Mouse (Mus musculus) urinary bladder, adult 2 months (tissue): ENCODE results near the gene Sys1. TPM values are rescaled to one million over a fixed set of nuclear protein-coding genes. Genes with fewer than 3 reads are reported as not detected.

Experiments
- DNase-seq: peaks from one replicate; pipeline ENCODE4 v3.0.0; 2022; ENCODE audit warnings: low spot score
- polyA plus RNA-seq: library from polyadenylated mRNA; depleted of rRNA; stranded (reverse); fragments of >200 nt; gene quantifications from 2 replicates; pipeline ENCODE4 v1.2.3, GENCODE M21; 2012

Gene Sys1
- polyA plus RNA-seq, 1 experiment = 45.9 TPM

DNA sequence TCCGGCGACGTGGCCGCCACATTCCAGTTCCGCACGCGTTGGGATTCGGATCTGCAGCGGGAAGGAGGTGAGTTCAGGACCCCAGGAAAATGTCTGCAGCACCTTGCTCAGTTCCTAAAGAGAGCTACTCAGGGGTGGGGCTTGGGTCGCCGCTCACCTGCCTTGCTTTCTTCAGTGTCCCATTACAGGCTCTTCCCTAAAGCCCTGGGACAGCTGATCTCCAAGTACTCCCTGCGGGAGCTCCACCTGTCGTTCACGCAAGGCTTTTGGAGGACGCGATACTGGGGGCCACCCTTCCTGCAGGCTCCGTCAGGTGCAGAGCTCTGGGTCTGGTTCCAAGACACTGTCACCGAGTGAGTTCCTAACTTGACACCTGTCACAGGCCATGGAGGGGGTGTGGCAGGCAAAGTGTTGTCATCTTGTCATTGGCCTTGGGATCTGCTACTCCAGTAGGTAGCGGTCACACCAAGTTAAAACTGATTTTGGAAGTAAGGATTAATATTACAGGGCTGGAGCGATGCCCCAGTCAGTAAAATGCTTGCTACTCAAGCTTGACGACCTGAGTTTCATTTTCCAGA lies 41.0 kb downstream of the Sys1 start:
- no peak for DNase-seq

DNA sequence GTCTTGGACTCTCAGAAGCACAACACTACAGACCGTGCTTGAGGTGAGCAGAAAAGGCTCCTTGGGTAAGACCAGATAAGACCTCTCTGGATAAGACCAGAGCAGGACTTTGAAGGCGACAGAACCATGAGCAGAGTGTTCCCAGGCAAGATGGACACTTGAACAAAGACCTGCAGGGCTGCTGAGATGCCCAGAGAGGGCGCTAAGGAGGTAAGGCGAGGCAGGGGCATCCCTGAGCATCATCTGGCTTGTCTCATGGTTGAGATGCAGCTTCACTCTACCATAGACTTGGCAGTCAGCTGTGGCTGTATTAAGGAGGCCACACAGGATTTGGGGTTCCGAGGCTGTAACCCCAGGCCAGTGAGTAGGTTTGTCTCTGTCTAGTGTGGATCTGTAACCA lies 42.6 kb downstream of the Sys1 start:
- DNase-seq = no peak

DNA sequence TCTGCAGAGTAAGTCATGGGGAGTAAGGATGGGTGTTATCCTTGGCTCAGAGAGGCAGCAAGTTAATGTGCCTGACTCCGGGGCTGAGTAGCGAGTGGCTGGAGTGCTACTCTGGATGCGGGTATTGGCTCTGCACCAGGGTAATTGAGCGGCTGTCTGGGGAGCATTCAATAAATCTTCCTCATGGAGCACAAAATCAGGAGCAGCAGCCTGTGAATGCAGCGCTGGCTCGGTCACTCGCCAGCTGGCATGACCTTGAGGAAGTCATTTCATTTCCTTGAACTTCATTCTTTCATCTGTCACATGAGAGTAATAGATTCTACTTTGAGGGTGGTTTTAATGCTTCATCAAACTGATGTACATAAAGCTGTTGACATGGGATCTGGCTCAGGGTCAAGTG lies 43.7 kb downstream of the Sys1 start:
- DNase-seq = no peak

DNA sequence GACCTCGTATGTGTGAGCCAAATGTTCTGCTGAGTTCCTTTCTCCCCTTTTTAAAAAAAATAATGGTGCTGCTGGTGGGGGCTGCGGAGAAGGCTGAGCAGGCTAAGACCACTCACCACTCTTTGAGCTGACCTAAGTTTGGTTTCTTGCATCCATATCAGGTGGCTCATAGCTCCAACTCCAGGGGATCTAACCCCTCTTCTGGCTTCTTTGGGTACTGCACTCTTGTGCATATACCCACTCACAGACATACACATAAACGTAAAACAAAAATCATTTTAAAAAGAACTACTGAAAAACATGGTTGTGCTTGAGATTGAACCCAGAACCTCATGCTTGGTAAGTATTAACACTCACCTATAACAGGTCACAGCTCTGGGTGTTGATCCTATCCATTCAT lies 48.2 kb downstream of the Sys1 start:
- DNase-seq = no peak

DNA sequence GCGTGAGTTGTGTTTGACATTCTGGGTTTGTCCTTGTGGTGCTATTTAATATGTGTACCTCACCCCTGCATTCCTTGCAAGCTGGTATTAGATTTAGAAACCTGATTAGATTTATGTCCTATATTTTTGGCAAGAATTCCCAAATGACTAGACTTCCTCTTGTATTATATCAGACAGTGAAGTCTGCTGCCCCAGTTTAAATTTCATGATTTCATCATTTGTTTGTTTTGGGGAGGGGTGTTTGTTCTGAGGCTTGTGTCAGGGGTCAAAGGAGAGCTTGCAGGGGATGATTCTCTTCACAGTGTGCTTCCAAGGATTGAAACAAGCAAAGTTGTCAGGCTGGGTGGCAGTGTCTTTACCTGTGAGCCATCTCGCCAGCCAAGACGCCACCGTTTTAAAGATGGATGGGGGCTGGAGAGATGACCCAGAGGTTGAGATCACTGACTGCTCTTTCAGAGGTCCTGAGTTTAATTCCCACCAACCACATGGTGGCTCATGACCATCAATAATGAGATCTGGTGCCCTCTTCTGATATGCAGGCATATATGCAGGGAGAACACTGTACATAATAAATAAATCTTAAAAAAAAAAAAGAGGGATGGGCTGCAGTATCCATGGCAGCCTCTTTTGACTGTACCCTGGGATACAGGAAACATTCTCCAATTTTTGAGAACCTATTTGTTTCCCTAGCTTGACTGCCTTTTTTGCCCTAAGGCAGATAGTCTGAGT lies 49.0 kb downstream of the Sys1 start:
- no peak for DNase-seq

DNA sequence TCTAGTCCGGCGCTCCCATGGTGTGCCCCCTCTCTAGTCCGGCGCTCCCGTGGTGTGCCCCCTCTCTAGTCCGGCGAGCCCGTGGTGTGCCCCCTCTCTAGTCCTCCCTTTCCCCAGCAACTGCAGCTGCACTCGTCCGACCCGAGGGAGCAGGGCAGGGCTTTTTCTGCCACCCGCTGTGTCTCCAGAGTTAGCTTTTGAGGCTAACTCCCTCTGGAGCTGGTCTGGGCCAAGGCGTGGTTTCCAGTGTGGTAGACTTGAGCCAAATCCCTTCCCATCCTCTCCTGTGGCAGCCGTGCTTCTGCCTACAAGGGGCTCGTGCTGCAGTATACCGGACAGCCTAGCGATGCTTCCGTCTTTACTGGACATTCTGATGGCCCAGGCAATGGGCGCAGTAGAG lies 51.0 kb downstream of the Sys1 start:
- no peak for DNase-seq

DNA sequence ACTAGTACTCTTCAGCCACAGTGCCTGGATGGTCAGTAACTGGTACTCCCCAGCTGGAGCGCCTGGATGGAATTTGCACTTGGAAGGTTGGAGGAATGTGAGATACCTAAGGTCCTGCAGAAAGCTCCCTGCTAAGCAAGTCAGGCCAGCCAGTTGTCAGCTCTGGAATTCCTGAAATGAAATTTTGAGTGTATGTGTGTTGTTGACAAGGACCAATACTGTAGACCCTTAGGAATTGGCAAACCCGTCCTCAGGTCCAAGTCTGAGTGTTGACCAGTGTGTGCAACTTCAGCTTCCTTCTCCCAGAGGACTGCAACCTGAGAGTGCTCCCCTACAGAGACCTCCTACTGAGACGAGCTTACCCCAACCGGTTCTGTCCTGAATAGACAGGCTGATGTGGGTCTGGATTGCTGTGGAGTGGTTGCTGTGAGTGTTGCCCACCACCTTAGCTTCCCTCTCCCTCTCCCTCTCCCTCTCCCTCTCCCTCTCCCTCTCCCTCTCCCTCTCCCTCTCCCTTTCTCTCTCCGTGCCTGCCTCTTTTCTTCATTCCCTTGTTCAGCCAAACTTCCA lies 53.9 kb downstream of the Sys1 start:
- DNase-seq = no peak

DNA sequence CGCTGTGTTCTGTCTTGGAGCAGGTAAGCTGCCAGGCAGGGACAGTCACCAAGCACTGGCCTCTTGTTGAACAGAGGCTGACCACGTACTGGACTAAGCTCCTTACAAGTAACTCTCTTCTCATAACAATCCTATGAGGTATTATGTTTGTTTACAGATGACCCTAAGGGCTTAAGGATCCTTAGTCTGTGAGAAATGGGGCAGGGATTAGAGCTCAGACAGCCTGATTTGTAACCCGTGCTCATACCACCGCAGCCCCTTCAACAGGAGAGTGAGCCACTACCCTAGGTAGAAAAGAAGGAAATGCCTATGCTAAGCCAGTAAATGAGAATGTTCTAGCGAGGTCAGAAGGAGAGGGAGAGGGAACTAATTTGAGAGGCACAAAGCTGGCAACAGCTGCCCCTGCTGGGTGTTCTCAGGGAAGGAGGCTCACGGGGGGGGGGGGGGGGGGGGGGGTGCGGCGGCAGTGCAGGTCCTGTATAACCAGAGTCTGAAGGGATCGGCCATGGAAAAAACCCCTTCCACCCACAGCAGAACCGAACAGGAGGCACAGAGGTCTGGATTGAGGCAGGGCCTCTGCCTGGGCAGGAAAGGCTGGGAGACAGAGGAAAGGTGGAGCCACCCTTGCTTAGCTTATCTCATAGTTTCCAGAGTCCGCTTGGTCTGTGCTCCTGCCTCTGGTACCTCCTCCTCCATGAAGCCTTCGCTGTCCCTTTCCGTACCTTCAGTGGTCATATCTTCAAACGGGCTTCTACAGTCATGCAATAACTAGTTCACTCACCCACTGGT lies 55.6 kb downstream of the Sys1 start:
- DNase-seq = no peak

DNA sequence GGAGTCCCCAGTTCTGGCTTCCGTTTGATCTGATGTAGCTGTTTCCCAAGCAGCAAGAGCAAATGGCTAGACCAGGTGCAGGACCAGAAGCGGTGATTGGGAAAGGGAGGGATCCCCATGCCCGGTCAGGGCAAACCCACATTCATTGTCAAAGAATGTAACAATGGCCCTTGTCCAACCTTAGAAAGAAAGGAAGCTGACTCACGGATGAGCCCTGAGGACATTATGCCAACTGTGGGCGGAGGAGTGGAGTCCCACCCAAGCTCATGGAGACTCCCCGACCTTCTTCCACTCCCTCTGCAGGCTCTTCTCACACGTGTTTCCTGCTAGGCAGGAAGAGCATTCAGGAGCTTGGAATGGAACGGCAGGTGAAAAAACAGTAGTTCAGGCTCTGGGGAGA lies 56.6 kb downstream of the Sys1 start:
- no peak for DNase-seq

DNA sequence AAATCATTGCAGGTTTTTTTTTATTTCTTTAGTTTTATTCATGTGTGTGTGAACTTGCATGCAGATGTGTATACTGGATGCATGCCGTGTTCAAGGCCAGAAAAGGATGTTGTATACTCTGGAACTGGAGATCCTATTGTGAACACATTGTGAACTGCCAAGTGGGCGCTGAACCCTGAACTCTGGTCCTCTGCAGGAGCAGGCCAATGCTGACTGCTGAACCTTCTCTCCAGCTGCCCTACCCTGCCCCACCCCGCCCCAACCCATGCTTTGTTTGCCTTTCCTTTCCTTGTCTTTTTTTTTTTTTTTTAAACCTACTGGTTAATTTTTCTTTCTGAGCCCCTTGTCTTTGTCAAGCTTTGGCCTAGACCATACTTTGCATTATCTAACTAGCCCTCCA lies 58.2 kb downstream of the Sys1 start:
- DNase-seq = no peak

DNA sequence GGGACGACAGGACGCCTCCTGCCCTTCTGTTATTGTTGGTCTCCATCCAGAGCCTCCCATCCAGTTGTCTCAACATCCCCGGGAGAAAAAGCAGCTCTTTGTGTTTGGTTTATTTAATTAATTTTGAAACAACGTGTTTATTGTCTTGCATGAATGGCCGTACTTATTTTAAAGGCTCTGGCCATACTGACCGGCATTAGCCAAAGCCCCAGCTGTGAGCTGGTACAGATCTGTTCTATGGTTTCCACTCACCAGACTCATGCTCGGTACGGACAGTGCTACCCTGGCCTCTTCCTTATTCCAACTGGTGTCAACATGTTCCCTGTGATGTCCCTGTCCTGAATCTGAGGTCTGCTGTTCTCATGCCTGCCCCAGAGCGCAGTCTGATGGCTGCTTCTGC lies 59.1 kb downstream of the Sys1 start:
- no peak for DNase-seq

DNA sequence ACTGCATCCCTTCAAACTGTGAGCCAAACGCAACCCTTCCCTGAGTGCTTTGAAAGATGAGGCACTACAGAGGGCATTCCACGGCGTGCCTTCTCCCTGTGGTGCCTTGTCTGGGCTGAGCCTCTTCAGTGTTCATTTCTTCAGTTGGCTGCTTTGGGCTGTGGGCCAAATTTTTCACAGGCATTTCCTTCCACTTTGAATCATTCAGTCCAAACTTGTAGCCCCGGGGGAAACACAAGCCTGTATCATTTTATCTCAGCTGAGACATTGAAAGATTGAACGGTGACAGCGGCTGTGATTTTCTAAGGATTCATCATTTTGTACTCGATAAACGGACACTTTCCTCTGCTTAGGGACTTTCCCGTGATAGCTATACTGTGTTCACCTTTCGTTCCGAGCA lies 59.8 kb downstream of the Sys1 start:
- no peak for DNase-seq

DNA sequence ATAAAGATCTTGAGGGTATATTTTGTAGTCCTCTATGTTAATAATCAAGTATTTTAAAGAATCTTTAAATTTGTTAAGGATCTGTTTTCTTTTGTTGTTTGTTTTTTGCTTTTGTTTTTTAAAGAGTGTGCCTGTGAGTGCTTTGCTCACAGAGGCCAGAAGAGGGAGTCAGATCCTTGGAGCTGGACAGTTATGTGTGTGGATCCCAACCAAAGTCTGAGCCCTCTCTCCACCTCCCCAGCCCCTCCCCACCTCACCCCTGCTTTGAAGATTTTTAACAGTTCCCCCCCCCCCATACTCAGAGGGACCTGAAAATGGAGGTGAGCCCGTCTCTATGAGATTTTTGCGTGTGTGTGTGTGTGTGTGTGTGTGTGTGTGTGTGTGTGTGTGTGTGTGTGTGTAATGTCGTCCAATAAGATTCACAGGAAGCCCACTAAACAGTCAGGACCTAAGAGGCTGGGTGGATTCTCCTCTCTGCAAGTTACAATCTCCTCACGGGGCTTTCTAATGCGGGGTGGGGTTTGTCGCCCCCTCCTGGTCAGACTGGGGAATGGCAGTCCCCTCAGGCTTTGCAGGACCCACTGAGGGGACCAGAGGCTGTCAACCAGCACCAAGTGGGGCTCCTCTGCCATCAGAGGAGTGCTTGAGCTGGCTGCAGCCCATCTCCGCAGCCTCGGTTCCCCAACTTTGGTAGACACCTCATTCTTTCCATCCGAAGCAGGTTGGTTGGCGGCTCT lies 60.9 kb downstream of the Sys1 start:
- DNase-seq = peak; percentile 54

DNA sequence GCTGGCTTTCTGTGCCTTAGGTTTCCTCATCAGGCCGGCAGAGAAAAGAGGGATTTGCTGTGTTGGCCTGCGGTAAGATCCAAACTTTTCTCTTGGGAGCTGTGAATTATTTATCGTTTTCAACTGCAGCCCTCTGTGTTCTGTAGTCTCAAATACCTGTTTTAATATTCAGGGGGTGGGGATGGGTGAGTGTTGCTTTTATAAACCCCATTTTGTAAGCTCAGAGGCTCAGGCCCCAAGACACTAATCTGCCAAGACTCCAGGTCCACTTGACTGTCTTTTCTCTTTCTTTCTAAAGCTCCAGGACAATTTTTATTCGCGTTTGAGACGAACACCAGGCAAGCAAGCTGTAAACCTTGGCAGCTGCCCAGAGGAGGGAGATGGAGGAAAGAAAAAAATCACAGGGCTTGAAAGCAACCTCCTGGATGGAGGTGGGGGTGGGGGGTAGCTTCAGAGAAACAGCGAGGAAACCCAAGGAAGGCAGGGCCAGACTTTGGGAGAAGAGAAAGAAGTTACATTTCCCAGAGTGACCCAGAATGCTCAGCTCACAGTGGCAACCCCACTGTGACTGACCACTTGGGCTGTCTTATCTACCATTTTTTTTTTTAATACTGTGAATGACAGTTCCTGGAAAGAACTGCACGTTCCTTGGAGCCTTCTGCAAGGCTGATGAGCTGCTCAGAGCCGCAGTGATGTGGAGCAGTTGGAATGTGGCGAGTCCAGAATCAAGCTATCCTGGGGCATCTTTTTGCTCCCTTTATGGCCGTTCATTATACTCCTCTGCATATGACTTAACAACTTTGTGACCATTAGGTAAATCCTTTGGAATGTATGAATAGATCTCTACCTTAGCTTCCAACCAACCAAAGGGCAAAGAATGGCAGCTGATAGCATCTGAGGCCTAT lies 61.8 kb downstream of the Sys1 start:
- DNase-seq = no peak

DNA sequence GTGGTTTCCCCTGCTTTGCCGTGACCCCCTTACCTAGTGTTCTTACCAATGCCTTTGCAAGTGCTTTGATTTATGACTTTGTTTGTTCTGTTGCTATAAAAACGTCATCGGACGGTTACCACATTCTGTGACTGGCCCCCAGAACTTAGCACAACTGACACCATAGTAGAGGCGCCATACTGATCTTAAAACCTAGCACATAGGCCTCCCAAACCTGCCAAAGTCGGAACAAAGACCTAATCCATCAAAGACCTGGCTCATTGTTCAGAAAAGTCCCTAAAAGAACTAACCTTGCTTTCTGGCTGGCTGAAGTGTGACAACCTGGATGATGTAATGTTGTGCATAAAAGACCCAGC lies 62.4 kb downstream of the Sys1 start:
- no peak for DNase-seq

DNA sequence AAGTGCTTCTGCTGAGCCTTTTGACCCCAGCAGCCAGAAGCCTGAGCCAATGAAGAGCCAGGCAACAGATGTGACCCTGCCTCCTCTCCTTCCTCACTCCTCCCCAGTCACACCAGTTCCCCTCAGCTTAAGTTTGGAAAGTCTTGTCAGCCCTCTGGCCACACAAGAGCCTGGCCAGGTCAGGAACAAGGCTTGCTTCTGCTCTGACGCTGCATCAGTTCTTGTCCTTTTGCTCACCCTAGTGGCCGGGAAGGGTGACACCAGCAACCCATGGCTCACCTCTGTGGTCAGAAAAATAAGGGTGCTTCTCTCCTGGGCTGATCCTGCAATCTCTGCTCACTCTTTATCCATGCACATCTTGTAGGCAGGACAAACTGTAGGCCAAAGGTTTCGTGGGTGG lies 64.0 kb downstream of the Sys1 start:
- no peak for DNase-seq

DNA sequence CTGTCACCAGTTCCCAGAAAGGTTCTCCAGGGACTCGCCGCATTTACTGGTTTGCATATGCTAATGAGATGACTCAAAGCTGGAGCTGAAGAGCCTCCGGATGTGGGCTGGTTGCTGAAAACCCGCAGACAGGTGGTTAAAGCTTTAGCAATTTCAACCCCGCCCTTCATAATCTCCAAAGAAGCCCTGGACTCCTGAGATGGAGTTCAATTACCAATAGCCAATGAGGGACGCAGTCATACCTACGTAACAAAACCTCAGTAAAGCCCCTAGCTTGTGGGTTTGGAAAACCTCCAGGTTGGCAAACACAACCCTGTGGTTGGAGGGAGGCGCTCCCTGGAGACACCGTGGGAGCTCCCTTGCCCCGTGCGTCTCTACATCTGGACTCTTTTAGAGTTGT lies 65.1 kb downstream of the Sys1 start:
- DNase-seq = no peak

DNA sequence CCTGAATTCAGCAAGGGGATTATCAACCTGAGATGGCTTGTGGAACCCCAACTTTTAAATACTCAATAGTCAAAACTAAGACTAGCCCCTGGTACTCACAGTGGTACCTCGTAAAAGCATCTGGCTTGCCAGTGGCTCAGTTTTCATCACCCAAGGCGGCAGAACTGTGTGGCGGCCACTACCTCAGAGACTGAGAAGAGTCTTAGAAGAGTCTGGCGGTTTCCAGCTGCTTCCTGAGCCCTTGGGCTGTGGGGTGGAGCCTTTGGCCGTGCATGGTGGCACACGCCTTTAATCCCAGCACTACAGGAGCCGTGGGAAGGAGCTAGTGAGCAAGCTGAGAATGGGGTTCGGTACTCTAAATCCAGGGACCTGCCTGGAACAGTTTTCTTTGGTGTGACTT lies 65.5 kb downstream of the Sys1 start:
- DNase-seq = no peak

DNA sequence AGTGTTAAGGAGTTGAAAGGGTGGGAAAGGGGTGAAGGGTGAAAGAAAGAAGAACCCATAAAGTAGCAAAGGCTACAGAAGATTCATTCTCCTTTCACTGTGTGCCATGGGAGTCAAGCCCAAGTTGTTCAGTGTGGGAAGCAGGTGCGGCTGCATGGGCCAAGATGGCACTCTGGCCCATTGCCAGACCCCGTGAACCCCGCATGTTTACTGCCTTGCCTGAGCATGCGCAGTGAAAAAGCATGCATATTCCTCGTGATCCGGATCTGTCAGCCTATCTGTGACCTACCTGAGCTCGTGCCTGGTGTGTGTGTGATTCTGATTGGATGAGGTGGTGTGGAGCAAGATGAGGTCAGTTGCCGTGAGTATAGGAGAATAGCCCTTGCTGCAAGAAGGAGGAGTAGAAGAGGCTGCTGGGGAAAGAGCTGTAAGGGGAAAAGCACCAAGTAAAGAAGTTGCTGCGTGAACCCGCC lies 66.6 kb downstream of the Sys1 start:
- DNase-seq = no peak

DNA sequence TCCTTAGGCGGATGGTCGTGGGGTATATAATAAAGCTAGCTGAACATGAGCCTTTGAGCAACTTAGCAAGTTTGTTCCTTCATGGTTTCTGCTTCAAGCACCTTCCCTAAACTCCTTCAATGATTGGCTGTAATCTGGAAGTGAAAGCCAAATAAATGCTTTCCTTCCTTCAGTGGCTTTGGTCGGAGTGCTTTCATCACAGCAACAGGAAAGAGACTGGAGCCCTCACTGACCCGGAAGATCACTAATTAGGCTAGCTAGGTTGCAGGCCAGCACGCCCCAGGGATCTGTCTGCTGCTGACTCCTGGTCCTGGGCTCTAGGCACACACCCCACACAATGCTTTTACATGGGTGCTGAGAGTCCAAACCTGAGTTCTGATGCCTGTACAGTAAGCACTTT lies 71.8 kb downstream of the Sys1 start:
- DNase-seq = no peak
